ENCODE assay signal across 7 mouse cellular contexts in genomic region chrX:7670921-7671623, GRCm38 (mm10). TPM values are rescaled to one million over a fixed set of nuclear protein-coding genes. Genes with fewer than 3 reads are reported as not detected.
DNase-seq lines count a peak whose midpoint lies in the region; ATAC-seq and TF ChIP-seq lines count a peak whose summit lies in the region.

Plp2 (minus strand) TSS chrX:7671390.

- peak within 1 kb of the TSS; percentile 91 for H3K4me3 ChIP-seq in ES-Bruce4 (ENCODE audit: low read depth, low read length)
- peak within 1 kb of the TSS; percentile 57 for H3K4me3 ChIP-seq in forebrain, embryonic 10.5 days
- peak within 1 kb of the TSS; percentile 49 for H3K4me3 ChIP-seq in limb, embryonic 10.5 days
- peak within 1 kb of the TSS; percentile 39 for H3K4me3 ChIP-seq in midbrain, embryonic 12.5 days

- peak within 1 kb of the TSS; percentile 49 for H3K4me2 ChIP-seq in midbrain, embryonic 12.5 days (replicated peaks)

- no peaks in the 10 kb centered on the region for H3K4me1 ChIP-seq in ES-Bruce4 (ENCODE audit: control insufficient read depth, insufficient read depth, low read length)
- peaks cover 16% of the 10 kb centered on the region for H3K4me1 ChIP-seq in forebrain, embryonic 10.5 days
- peaks cover 12% of the 10 kb centered on the region for H3K4me1 ChIP-seq in limb, embryonic 10.5 days
- no peaks in the 10 kb centered on the region for H3K4me1 ChIP-seq in midbrain, embryonic 12.5 days

- no peak for TF ChIP-seq EP300 in ES-Bruce4 (IDR thresholded peaks at IDR 0.05; ENCODE audit: insufficient read depth, low read depth, low read length)

- no peak for DNase-seq in forebrain, embryonic 10.5 days (ENCODE audit: extremely low spot score, low spot score)
- DNase-seq in heart, postnatal 14 days = peak; percentile 40 to 49
- peak; percentile 50 for DNase-seq in limb, embryonic 10.5 days (ENCODE audit: low spot score)
- DNase-seq in thymus, postnatal 4 days = peak; percentile 57

- no peaks in the 10 kb centered on the region for H3K27me3 ChIP-seq in ES-Bruce4 (ENCODE audit: control insufficient read depth, insufficient read depth, low read length, poor library complexity, severe bottlenecking)
- peaks cover 12% of the 10 kb centered on the region for H3K27me3 ChIP-seq in forebrain, embryonic 10.5 days (ENCODE audit: poor library complexity, severe bottlenecking)
- H3K27me3 ChIP-seq in limb, embryonic 10.5 days (ENCODE audit: low read depth, poor library complexity, severe bottlenecking) = no peaks in the 10 kb centered on the region
- H3K27me3 ChIP-seq in midbrain, embryonic 12.5 days = peaks cover 6% of the 10 kb centered on the region

- ATAC-seq in activated CD4-positive, CD25-positive, alpha-beta regulatory T cell, adult 4 months = peak; percentile 19
- peak; percentile 13 for ATAC-seq in midbrain, embryonic 12.5 days (ENCODE audit: low FRiP score, low read depth)

- peak within 1 kb of the TSS; percentile 81 for H3K27ac ChIP-seq in ES-Bruce4 (ENCODE audit: insufficient read depth, low read length)
- peak within 1 kb of the TSS; percentile 83 for H3K27ac ChIP-seq in forebrain, embryonic 10.5 days
- peak within 1 kb of the TSS; percentile 80 for H3K27ac ChIP-seq in limb, embryonic 10.5 days
- H3K27ac ChIP-seq in midbrain, embryonic 12.5 days (replicated peaks) = no peak within 1 kb of the TSS

- H3K9me3 ChIP-seq in ES-Bruce4 (replicated peaks; ENCODE audit: control insufficient read depth, insufficient read depth, low read length, poor library complexity, severe bottlenecking) = no peaks in the 10 kb centered on the region
- H3K9me3 ChIP-seq in forebrain, embryonic 10.5 days = peaks cover 3% of the 10 kb centered on the region; the same call in 1 of the 2 replicates
- H3K9me3 ChIP-seq in limb, embryonic 10.5 days (replicated peaks) = no peaks in the 10 kb centered on the region
- H3K9me3 ChIP-seq in midbrain, embryonic 12.5 days = no peaks in the 10 kb centered on the region

- no peak for TF ChIP-seq POLR2A in ES-Bruce4 (IDR thresholded peaks at IDR 0.05; ENCODE audit: insufficient read depth, low read length)

- H3K36me3 ChIP-seq in ES-Bruce4 (ENCODE audit: control insufficient read depth, insufficient read depth, low read length, poor library complexity, severe bottlenecking) = peaks cover 6% of the 10 kb centered on the region; the same call in 1 of the 2 replicates
- H3K36me3 ChIP-seq in forebrain, embryonic 10.5 days (replicated peaks) = peaks cover 18% of the 10 kb centered on the region
- peaks cover 25% of the 10 kb centered on the region for H3K36me3 ChIP-seq in limb, embryonic 10.5 days
- no peaks in the 10 kb centered on the region; the same call in 1 of the 2 replicates for H3K36me3 ChIP-seq in midbrain, embryonic 12.5 days

- no peak for TF ChIP-seq CTCF in ES-Bruce4 (IDR thresholded peaks at IDR 0.05; ENCODE audit: low read depth, low read length)

- H3K9ac ChIP-seq in ES-Bruce4 (ENCODE audit: low read depth, poor library complexity, severe bottlenecking) = peak within 1 kb of the TSS; percentile 60
- H3K9ac ChIP-seq in midbrain, embryonic 12.5 days (replicated peaks) = peak within 1 kb of the TSS; percentile 24; the same call in 1 of the 2 replicates

- WGBS in forebrain, embryonic 10.5 days = 16% methylated on average over 36 of the region's 36 CpGs
- WGBS in limb, embryonic 10.5 days = 20% methylated on average over 35 of the region's 36 CpGs
- WGBS in midbrain, embryonic 12.5 days = 18% methylated on average over 36 of the region's 36 CpGs

- intact Hi-C loops in heart, postnatal 14 days (cut with DNase I) = no loop called here

RNA-seq across cellular contexts. Expression of gene Plp2, which starts in this region (rescaled TPM):
- 239 and 246 TPM in 2 replicates for polyA plus RNA-seq in ES-Bruce4 (2011; ENCODE audit: insufficient read depth, insufficient read length, low read depth, missing spikeins)
- polyA plus RNA-seq in activated CD4-positive, CD25-positive, alpha-beta regulatory T cell, adult 4 months (2017; shearing (Covaris generic)) = 100 to 1,000 TPM; 196 to 200 TPM
- 49.7 and 50.4 TPM in 2 replicates for polyA plus RNA-seq in forebrain, embryonic 10.5 days (2016; fragmentation: Nextera tagmentation; extraction: Ambion mirVana)
- 10 to 100 TPM; 43.8 to 58.0 TPM for total RNA-seq in heart, postnatal 14 days (2021)
- 72.6 and 77.7 TPM in 2 replicates for polyA plus RNA-seq in limb, embryonic 10.5 days (2016; fragmentation: Nextera tagmentation; extraction: Ambion mirVana)
- 29.2 and 33.2 TPM in 2 replicates for polyA plus RNA-seq in midbrain, embryonic 12.5 days (2016; fragmentation: Nextera tagmentation; extraction: Ambion mirVana)

Comparison
In these comparisons a context has a peak if more than half of its experiments do, and no peak if none do; other contexts are left out.
1. H3K4me3 ChIP-seq: peak in every context shown above with its lines; median percentile 91 in ES-Bruce4; 57 in forebrain, embryonic 10.5 days; 49 in limb, embryonic 10.5 days; 39 in midbrain, embryonic 12.5 days.